Mouse (Mus musculus): Measurements from ENCODE around the gene Pdpk1. TPM values are rescaled to one million over a fixed set of nuclear protein-coding genes. Genes with fewer than 3 reads are reported as not detected.
A peak's percentile ranks its signal among the peaks of the same experiment; 100 is the strongest.

Gene Pdpk1
- 35.3 and 39.2 TPM in 2 replicates for polyA plus RNA-seq (2014; fragmentation: Nextera tagmentation; extraction: Ambion mirVana)

- H3K4me2 ChIP-seq (ENCODE audit: low read length): peak within 1 kb of the TSS; percentile 79
- no peaks in the 10 kb centered on the region for H3K9me3 ChIP-seq (ENCODE audit: control insufficient read depth, low read length)
- H3K27ac ChIP-seq (ENCODE audit: low read depth): no peak within 1 kb of the TSS
- H3K4me3 ChIP-seq (ENCODE audit: low read depth, low read length): peak within 1 kb of the TSS; percentile 38
- H3K27me3 ChIP-seq (replicated peaks; ENCODE audit: control insufficient read depth, insufficient read depth, low read length): no peaks in the 10 kb centered on the region
- 0 out of 2 replicates have a peak, but pooled peaks cover under 1% of the 10 kb centered on the region for H3K36me3 ChIP-seq (ENCODE audit: control insufficient read depth, insufficient read depth, low read length)
- ATAC-seq (replicated peaks; ENCODE audit: low FRiP score, low TSS enrichment, low read depth) (no peak), DNase-seq (ENCODE audit: low spot score) (no peak)
- WGBS: 87% methylated on average over 2 of the region's 2 CpGs
- H3K9ac ChIP-seq (ENCODE audit: low read length): peak within 1 kb of the TSS; percentile 41
- peaks cover 6% of the 10 kb centered on the region; the same call in 1 of the 2 replicates for H3K4me1 ChIP-seq (replicated peaks; ENCODE audit: control insufficient read depth, insufficient read depth, low read length)
Observed at GRCm38 (mm10) chr17:24150824-24151223, at the start of gene Pdpk1. Gene Pdpk1 (minus strand): TSS chr17:24150924.

- Histone ChIP-seq H3K9me3 (ENCODE audit: control insufficient read depth, low read length) (no peaks in the 10 kb centered on the region), H3K27ac (ENCODE audit: low read depth) (no peak overlapping the region), H3K4me3 (ENCODE audit: low read depth, low read length) (no peak overlapping the region), H3K36me3 (ENCODE audit: control insufficient read depth, insufficient read depth, low read length) (no peaks in the 10 kb centered on the region), H3K4me1 (replicated peaks; ENCODE audit: control insufficient read depth, insufficient read depth, low read length) (peaks cover 11% of the 10 kb centered on the region), H3K27me3 (replicated peaks; ENCODE audit: control insufficient read depth, insufficient read depth, low read length) (no peaks in the 10 kb centered on the region), H3K9ac (ENCODE audit: low read length) (no peak overlapping the region), H3K4me2 (ENCODE audit: low read length) (no peak overlapping the region)
- no peak for DNase-seq (ENCODE audit: low spot score)
- 64% methylated on average over 4 of the region's 4 CpGs for WGBS
- ATAC-seq (replicated peaks; ENCODE audit: low FRiP score, low TSS enrichment, low read depth): no peak
Observed at GRCm38 (mm10) chr17:24199741-24200140, 49.0 kb upstream of the Pdpk1 start.

- Histone ChIP-seq H3K27me3 (replicated peaks; ENCODE audit: control insufficient read depth, insufficient read depth, low read length) (no peaks in the 10 kb centered on the region), H3K4me1 (replicated peaks; ENCODE audit: control insufficient read depth, insufficient read depth, low read length) (peaks cover 6% of the 10 kb centered on the region), H3K27ac (ENCODE audit: low read depth) (no peak overlapping the region), H3K9ac (ENCODE audit: low read length) (no peak overlapping the region), H3K4me3 (ENCODE audit: low read depth, low read length) (no peak overlapping the region), H3K9me3 (ENCODE audit: control insufficient read depth, low read length) (no peaks in the 10 kb centered on the region), H3K4me2 (ENCODE audit: low read length) (no peak overlapping the region), H3K36me3 (ENCODE audit: control insufficient read depth, insufficient read depth, low read length) (no peaks in the 10 kb centered on the region)
- ATAC-seq (replicated peaks; ENCODE audit: low FRiP score, low TSS enrichment, low read depth) (no peak), DNase-seq (ENCODE audit: low spot score) (no peak)
- WGBS: 84% methylated on average over 4 of the region's 4 CpGs
Observed at GRCm38 (mm10) chr17:24199252-24199651, 48.5 kb upstream of the Pdpk1 start.

DNA sequence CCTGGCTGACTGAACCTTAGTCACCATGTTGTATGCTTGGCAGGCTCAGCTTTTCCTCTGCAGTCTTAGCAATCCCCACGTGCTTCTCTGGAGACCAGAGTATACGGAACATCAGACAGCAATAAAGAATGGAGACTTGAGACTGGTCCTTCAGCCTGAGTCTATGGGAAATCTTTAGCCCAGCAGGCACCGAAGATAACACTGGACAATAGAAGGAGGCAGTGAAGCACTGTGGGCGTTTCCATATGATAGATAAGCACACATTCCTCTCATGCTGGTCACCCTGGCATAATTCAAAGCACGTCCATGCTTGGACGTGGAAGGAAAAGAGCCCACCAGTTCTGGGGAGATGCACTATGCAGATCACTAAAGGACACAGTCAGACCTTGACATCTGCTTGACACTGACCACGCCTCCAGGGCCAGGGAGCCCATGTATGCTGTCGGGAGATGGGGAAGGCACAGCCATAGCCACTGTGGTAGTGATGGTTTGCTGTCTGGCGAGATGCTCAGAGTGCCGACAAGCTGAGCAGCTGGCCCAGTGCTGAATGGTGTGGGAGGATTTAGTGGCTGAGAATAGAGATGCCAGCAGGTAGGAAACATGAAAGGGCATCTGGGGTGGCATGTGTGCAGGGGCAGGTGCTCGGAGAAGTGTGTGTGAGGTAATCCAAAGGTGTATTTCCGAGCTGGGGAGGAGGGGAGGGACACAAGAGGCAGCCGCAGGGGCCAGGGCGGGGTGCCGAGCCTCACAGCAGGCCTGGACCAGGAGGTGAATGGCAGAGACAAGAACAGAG, 46.5 kb upstream of the Pdpk1 start:
- Histone ChIP-seq H3K4me2 (ENCODE audit: low read length) (no peak overlapping the region), H3K27me3 (replicated peaks; ENCODE audit: control insufficient read depth, insufficient read depth, low read length) (no peaks in the 10 kb centered on the region), H3K9me3 (ENCODE audit: control insufficient read depth, low read length) (no peaks in the 10 kb centered on the region), H3K4me3 (ENCODE audit: low read depth, low read length) (no peak overlapping the region), H3K27ac (ENCODE audit: low read depth) (no peak overlapping the region), H3K4me1 (replicated peaks; ENCODE audit: control insufficient read depth, insufficient read depth, low read length) (no peaks in the 10 kb centered on the region), H3K9ac (ENCODE audit: low read length) (no peak overlapping the region), H3K36me3 (ENCODE audit: control insufficient read depth, insufficient read depth, low read length) (no peaks in the 10 kb centered on the region)
- no peak for DNase-seq (ENCODE audit: low spot score)
- ATAC-seq (replicated peaks; ENCODE audit: low FRiP score, low TSS enrichment, low read depth): no peak
- WGBS: 63% methylated on average over 15 of the region's 15 CpGs

GRCm38 (mm10) chr17:24195349-24195748, 44.6 kb upstream of the Pdpk1 start:
- DNase-seq (ENCODE audit: low spot score) (no peak), ATAC-seq (replicated peaks; ENCODE audit: low FRiP score, low TSS enrichment, low read depth) (no peak)
- Histone ChIP-seq H3K4me2 (ENCODE audit: low read length) (no peak overlapping the region), H3K9ac (ENCODE audit: low read length) (no peak overlapping the region), H3K27me3 (replicated peaks; ENCODE audit: control insufficient read depth, insufficient read depth, low read length) (no peaks in the 10 kb centered on the region), H3K4me3 (ENCODE audit: low read depth, low read length) (no peak overlapping the region), H3K9me3 (ENCODE audit: control insufficient read depth, low read length) (no peaks in the 10 kb centered on the region), H3K4me1 (replicated peaks; ENCODE audit: control insufficient read depth, insufficient read depth, low read length) (no peaks in the 10 kb centered on the region), H3K27ac (ENCODE audit: low read depth) (no peak overlapping the region), H3K36me3 (ENCODE audit: control insufficient read depth, insufficient read depth, low read length) (no peaks in the 10 kb centered on the region)
- 67% methylated on average over 2 of the region's 2 CpGs for WGBS

- Histone ChIP-seq H3K9ac (ENCODE audit: low read length) (no peak overlapping the region), H3K9me3 (ENCODE audit: control insufficient read depth, low read length) (no peaks in the 10 kb centered on the region), H3K4me1 (replicated peaks; ENCODE audit: control insufficient read depth, insufficient read depth, low read length) (no peaks in the 10 kb centered on the region), H3K4me2 (ENCODE audit: low read length) (no peak overlapping the region), H3K36me3 (ENCODE audit: control insufficient read depth, insufficient read depth, low read length) (0 out of 2 replicates have a peak, but pooled peaks cover 3% of the 10 kb centered on the region), H3K27ac (ENCODE audit: low read depth) (no peak overlapping the region), H3K4me3 (ENCODE audit: low read depth, low read length) (no peak overlapping the region), H3K27me3 (replicated peaks; ENCODE audit: control insufficient read depth, insufficient read depth, low read length) (no peaks in the 10 kb centered on the region)
- WGBS: 81% methylated on average over 5 of the region's 5 CpGs
- ATAC-seq (replicated peaks; ENCODE audit: low FRiP score, low TSS enrichment, low read depth): no peak
- no peak for DNase-seq (ENCODE audit: low spot score)
Observed at GRCm38 (mm10) chr17:24193769-24194168, 43.0 kb upstream of the Pdpk1 start.

DNA sequence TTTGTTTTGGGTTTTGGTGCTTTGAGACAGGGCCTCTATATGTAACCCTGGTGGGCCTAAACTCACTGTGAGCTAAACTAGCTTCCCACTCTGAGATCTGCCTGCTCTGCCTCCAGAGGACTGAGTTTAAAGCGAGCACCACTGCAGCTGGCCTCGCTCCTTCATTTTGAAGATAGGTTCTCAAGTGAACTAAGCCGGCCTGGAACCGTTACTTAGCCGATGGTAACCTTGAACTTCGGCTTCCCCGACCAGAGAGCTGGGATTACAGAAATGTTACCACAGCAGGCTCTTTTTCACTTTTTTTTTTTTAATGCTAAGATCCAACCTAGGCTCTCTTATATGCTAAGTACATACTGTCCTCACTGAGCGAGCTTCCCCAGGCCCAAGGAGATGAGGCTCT, 42.5 kb upstream of the Pdpk1 start:
- 86% methylated on average over 8 of the region's 8 CpGs for WGBS
- no peaks in the 10 kb centered on the region for H3K9me3 ChIP-seq (ENCODE audit: control insufficient read depth, low read length)
- H3K27me3 ChIP-seq (replicated peaks; ENCODE audit: control insufficient read depth, insufficient read depth, low read length): no peaks in the 10 kb centered on the region
- 0 out of 2 replicates have a peak, but pooled peaks cover 3% of the 10 kb centered on the region for H3K36me3 ChIP-seq (ENCODE audit: control insufficient read depth, insufficient read depth, low read length)
- no peak overlapping the region for H3K27ac ChIP-seq (ENCODE audit: low read depth)
- no peak for ATAC-seq (replicated peaks; ENCODE audit: low FRiP score, low TSS enrichment, low read depth)
- no peak overlapping the region for H3K9ac ChIP-seq (ENCODE audit: low read length)
- H3K4me2 ChIP-seq (ENCODE audit: low read length): no peak overlapping the region
- no peaks in the 10 kb centered on the region for H3K4me1 ChIP-seq (replicated peaks; ENCODE audit: control insufficient read depth, insufficient read depth, low read length)
- DNase-seq (ENCODE audit: low spot score): no peak
- no peak overlapping the region for H3K4me3 ChIP-seq (ENCODE audit: low read depth, low read length)

- Histone ChIP-seq H3K27ac (ENCODE audit: low read depth) (no peak overlapping the region), H3K4me2 (ENCODE audit: low read length) (no peak overlapping the region), H3K9me3 (ENCODE audit: control insufficient read depth, low read length) (no peaks in the 10 kb centered on the region), H3K4me3 (ENCODE audit: low read depth, low read length) (no peak overlapping the region), H3K27me3 (replicated peaks; ENCODE audit: control insufficient read depth, insufficient read depth, low read length) (no peaks in the 10 kb centered on the region), H3K4me1 (replicated peaks; ENCODE audit: control insufficient read depth, insufficient read depth, low read length) (no peaks in the 10 kb centered on the region), H3K36me3 (ENCODE audit: control insufficient read depth, insufficient read depth, low read length) (0 out of 2 replicates have a peak, but pooled peaks cover 3% of the 10 kb centered on the region), H3K9ac (ENCODE audit: low read length) (no peak overlapping the region)
- no peak for DNase-seq (ENCODE audit: low spot score)
- ATAC-seq (replicated peaks; ENCODE audit: low FRiP score, low TSS enrichment, low read depth): no peak
- WGBS: 77% methylated on average over 8 of the region's 8 CpGs
Observed at GRCm38 (mm10) chr17:24192848-24193247, 42.1 kb upstream of the Pdpk1 start.

DNA sequence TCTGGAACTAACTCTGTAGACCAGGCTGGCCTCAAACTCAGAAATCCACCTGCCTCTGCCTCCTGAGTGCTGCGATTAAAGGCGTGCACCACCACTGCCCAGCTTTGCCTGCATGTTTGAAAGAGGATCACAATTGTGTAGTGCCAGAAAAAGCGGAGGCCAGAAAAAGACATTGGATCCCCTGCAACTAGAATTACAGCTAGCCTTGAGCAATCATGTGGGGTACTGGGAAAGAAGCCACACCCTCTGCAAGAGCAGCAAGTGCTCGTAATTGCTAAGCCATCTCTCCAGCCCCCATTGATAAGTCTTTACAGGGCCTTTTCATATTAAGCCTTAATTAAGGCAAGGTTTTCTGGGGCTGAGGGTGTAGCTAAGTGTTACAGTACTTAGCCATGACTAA, 40.8 kb upstream of the Pdpk1 start:
- no peak overlapping the region for H3K4me3 ChIP-seq (ENCODE audit: low read depth, low read length)
- no peaks in the 10 kb centered on the region for H3K27me3 ChIP-seq (replicated peaks; ENCODE audit: control insufficient read depth, insufficient read depth, low read length)
- no peaks in the 10 kb centered on the region for H3K4me1 ChIP-seq (replicated peaks; ENCODE audit: control insufficient read depth, insufficient read depth, low read length)
- DNase-seq (ENCODE audit: low spot score) (no peak), ATAC-seq (replicated peaks; ENCODE audit: low FRiP score, low TSS enrichment, low read depth) (no peak)
- 0 out of 2 replicates have a peak, but pooled peaks cover 3% of the 10 kb centered on the region for H3K36me3 ChIP-seq (ENCODE audit: control insufficient read depth, insufficient read depth, low read length)
- WGBS: 85% methylated on average over 4 of the region's 4 CpGs
- H3K4me2 ChIP-seq (ENCODE audit: low read length): no peak overlapping the region
- H3K27ac ChIP-seq (ENCODE audit: low read depth): no peak overlapping the region
- H3K9me3 ChIP-seq (ENCODE audit: control insufficient read depth, low read length): no peaks in the 10 kb centered on the region
- no peak overlapping the region for H3K9ac ChIP-seq (ENCODE audit: low read length)
